Mouse (Mus musculus) adrenal gland, adult 18-20 months (tissue): ENCODE data around the gene Cxcl1. TPM values are rescaled to one million over a fixed set of nuclear protein-coding genes. Genes with fewer than 3 reads are reported as not detected.
"Not testable (repeated sequence)": the region's sequence is repeated elsewhere in the genome, so short reads cannot be mapped to it uniquely, and the experiment has no call there.

Experiments
- DNase-seq, 2 experiments: peaks; one replicate each; pipeline ENCODE4 v3.0.0; 2021 to 2022; ENCODE audit warnings: low spot score in 2 of 2
- long read RNA-seq, 2 experiments: library from polyadenylated mRNA; stranded (forward); transcript quantifications; one replicate each; pipeline ENCODE4 v2.0.0; 2021
- total RNA-seq, 2 experiments: library from RNA; stranded (reverse); gene quantifications; 1 replicate in 1 of 2; 2 replicates in 1 of 2; pipeline ENCODE4 v1.2.3; 2021

The Cxcl1 gene
- 1 to 10 TPM in 1 of 2 experiments, under 1 TPM in 1; 0.86 to 1.5 TPM for total RNA-seq
- long read RNA-seq, experiment 1, result 0 reads
- long read RNA-seq, experiment 2, result 0 reads

DNA sequence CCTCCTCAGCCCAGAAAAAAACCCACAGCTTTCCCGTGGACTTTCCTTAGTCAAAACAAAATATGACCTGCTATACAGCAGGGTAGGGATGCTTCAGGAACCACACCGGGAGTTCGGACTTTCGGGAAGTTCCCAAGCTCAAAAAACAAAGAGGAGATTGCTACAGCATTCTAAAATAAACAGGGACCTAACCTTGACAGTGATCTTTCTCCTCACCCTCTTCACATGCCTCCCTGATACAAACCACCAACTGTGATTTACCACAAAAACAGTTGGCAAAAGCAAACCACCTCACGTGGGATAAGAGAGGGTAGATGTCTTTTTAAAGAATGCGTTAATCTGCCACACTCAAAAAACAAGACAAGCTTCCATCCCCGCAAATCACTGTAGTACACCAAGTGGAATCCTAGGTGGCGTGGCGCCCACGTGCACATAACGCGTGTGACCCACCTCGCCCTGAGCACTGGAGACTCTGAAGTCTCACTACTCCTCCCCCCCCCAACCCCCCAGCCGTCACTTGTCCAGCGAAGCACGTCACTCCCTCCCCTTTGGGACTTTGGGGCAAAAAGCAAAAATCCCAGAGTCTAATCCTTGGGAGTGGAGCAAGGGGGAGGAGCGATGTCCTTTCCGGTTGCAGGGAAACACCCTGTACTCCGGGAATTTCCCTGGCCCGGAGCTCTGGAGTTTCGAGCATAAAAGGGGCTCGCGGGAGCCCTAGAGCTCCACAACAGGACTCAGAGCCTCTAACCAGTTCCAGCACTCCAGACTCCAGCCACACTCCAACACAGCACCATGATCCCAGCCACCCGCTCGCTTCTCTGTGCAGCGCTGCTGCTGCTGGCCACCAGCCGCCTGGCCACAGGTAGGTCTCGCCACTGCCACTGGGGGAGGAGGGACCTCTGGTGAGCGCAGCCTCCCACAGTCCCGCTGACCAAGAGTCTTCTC lies at the start of gene Cxcl1:
Cxcl1 (plus strand) TSS at position 723 of the 945 bp plus-strand sequence.
- DNase-seq, result peak in 1 of 2 experiments; percentile 39

- no peak for DNase-seq
Measured at GRCm38 (mm10) chr5:90843891-90844290, 47.1 kb upstream of the Cxcl1 start.

GRCm38 (mm10) chr5:90850096-90850495 lies 40.9 kb upstream of the Cxcl1 start:
- DNase-seq, result not testable (repeated sequence)

- not testable (repeated sequence) for DNase-seq
Measured at GRCm38 (mm10) chr5:90851391-90851790, 39.6 kb upstream of the Cxcl1 start.

DNA sequence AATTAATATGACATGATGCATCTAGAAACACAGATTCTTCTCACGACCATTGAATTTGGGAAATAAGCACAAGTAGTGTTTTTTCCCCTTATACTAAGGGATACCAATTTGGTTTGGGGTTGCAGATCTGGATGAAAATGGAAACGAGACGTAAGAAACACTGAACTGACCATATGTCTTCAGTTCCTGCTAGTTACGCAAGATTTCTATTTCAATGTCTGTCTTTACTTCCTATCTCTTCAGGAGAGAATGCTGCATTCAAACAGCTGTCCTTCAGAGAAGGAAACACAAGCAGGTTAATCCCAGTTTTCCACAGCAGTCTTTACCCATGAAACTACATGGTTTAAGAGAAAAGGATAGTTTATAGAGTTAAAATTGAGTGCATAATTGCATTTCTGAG lies 37.8 kb upstream of the Cxcl1 start:
- DNase-seq, result no peak

DNA sequence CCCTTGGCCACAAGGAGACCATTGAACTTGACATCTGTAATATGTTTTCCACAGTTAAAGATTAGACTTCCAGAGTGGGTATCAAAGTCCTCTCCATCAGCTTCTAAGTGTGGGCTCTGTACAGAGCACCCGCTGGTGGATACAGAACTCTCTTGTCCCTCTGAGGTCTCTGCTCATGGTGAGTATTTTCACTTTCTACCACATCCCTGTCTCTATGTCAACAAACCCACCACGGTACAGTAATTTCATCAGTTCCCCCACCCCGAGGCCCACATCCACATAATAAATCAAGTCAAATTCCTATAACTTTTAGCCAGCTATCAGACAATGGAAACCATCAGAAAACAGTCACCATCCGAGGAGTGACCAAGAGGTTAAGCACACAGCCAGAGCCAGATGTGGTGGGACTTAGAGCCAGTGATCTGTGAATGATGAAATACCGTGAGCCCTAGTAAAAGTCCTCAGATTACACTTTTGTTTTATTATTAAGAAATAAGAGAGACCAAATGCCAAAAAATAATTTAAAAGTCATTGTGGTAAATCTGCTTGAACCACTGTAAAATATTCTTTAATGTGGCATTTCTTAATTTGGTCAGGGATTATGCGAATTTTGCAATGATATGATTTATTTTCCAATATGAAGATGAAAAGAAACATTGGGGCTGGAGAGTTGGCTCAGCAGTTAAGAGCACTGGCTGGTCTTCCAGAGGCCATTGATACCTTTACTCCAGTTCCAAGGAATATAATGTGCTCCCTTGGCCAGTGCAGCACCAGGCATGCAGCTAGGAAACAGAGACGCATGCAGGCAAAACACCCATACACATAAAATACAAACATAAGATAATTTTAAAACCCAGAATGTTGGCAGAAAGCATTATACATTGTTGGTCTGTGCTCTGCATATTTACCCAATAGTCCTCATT lies 35.5 kb upstream of the Cxcl1 start:
- no peak for DNase-seq

GRCm38 (mm10) chr5:90857463-90857862 lies 33.6 kb upstream of the Cxcl1 start:
- no peak for DNase-seq

DNA sequence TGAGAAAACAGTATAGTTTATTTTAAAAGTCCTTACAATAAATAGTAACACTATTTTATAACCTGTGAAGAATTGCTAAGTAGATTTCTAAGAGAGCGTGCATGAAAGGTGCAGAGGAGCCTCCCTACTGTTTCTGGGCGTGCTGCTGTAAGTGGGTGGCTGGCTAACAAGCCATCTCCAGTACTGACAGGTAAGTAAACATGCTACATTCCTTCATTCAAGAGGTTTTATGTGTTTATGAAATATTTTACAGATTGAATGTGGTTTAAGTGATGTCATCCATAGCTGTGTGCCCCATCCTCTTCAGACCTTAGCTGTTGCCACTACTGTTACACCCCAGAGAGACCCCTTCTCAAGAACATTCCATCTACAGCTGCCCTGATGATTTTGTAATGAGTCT lies 32.6 kb upstream of the Cxcl1 start:
- no peak for DNase-seq

- DNase-seq, result no peak
Measured at GRCm38 (mm10) chr5:90859031-90859430, 32.0 kb upstream of the Cxcl1 start.

- no peak for DNase-seq
Measured at GRCm38 (mm10) chr5:90861876-90862375, 29.1 kb upstream of the Cxcl1 start.

GRCm38 (mm10) chr5:90866770-90867169 lies 24.3 kb upstream of the Cxcl1 start:
- DNase-seq, result no peak

DNA sequence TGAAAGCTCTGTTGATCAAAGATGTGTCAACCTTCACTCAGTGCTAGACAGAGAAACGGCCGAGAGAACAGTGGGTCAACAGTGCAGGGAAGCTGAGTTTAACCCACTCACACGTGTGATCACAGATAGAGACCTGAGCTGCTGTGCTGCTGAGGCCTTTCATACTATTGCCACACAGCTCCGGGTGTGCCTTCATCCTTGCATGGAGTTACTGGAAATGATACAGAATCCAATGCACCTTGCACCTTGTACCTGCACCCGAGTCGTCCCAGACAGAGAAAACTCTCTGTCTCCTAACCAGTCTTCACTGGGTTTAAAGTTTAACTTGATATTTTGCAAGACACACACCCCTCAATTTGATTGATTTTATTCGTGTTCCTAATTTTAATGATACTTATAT lies 18.7 kb upstream of the Cxcl1 start:
- no peak for DNase-seq

DNA sequence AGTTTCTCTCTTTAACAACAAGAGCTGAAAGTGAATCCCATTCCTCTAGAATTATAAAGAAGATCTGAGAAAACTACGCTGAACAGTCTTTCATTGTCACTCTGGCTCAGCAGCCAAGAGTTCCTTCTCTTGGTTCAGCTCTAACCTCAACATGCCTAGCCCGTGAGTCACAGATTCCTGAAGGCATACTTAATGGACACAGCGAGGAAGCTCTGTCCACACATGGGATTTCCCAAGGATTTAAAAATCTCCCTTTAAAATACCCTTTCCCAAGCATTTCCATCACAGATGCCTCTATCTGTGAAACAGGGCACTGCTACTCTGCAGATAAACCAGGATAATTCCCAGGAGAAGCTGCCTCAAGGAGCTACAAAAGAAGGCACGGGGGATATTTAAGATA lies 15.0 kb upstream of the Cxcl1 start:
- DNase-seq, result peak in 1 of 2 experiments; percentile 20

- no peak for DNase-seq
Measured at GRCm38 (mm10) chr5:90876471-90877172, 14.4 kb upstream of the Cxcl1 start.

DNA sequence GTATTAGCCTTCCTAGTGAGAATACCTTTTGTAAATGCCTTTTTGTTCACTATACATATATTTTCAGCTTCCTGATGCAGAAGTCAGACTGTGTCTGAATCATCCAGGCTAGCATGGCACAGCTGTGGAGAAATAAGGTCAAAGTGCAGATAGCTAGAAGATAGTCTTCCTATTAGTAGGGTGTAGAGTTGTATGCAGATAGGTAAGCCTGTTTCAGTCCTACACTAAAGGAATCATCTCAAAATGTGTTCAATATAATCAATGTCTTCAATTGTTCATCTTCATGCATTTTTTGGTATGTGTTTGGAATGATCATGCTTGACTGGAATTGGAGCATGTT lies 13.9 kb upstream of the Cxcl1 start:
- no peak for DNase-seq

DNA sequence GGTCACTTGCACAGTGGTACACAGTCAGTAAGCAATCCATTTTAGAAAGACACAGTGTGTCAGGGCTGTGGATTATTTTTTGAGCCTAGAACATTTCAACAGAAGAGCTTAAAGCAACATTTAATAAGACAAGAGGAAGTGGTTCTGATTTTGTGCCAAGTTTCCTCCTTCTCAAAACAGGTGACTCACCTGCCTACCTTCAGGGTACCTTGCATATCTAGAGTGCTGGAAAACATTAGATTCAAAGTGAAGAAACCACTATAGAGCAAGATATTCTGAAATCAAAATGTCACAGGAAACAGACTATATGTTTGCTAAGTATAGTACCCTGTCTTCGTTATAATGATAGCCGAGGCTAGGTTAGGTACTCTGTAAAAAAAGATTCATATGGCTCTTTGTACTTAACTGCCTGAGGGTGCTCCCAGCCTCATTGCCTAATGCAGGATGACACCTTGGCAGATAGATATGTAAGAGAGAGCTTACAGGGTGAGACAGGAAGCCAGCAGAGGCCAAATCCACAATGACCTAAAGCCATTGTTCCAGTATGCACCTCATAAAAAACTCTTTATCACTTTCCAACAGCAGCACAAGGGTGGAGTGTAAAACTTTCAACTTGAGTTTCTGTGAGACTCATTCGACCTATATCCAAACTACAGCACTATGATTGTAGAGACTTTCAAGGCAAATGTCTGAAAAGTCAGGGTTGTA lies 11.6 kb upstream of the Cxcl1 start:
- DNase-seq, result no peak

DNA sequence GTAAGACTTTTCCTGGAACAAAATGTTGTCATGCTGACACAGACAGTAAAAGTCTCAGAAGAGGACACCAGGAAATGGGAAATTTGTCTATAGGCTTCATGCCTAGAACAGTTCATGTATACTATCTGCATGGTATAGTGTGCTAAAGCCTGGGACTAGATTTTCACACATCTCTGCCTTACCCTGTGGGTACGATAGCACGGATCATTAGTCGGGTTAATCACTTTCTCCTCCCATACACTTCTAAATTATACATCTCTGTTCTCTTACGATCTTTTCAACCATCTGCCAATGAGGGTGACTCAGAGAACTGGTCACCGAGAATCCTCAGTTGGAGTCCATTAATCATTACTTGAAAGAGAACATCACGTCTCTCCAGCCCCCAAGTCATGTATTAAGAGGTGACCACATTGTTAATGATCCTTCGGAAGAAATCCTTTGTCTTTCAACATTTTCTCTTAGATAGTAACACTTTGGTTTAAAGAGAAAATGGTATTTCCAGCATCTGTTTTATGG lies 10.6 kb upstream of the Cxcl1 start:
- no peak for DNase-seq

DNA sequence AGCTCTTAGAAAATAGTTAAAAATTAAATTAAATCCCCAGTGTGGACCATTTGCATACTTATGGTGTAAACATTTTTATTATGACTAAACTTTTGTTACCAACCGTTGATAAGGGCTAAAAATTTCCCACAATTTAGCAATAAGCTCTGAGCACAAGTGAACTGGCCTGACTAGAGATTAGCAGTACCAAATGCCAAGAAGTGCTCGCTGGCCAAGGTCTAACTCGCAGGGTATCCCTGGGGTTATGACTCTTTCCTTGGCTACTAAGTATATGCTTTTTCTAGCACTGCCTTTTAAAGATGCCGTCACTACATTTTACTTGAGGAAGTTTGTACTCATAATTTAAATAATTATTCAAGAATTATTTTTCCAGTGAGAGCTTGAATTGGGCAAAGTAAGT lies 10.0 kb upstream of the Cxcl1 start:
- no peak for DNase-seq

DNA sequence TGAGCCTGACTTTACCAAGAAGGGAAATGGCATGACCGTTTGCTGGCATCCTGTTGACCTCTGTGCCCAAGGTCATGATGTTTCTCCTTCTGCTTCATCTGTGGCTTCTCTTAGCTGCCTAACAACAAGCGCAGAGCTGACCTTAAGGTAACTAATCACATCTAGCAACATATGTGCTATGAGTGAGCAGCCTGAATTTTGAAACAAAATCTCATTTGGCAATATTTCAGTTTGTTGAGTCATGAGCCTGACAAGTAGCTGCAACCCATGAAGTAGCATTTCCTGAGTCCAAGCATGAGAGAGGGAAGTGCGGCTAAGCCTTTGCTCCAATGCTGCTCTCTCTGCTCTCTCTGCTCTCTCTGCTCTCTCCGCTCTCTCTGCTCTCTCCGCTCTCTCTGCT lies 9.4 kb upstream of the Cxcl1 start:
- no peak for DNase-seq

DNA sequence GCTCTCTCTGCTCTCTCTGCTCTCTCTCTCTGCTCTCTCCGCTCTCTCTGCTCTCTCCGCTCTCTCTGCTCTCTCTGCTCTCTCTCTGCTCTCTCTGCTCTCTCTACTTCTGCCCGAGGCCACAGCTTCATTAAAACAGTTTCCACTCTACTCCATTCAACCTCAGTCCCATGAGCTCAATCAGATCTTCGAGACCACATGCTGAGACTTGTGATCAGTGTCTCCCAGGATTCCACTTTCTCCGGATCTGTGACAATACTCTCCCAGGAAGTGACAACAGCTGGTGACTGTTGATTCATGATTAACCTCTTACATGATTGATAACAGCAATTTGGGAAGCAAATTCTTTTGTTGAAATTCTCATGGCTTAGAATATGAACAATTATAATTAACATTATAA lies 8.9 kb upstream of the Cxcl1 start:
- DNase-seq, result no peak
